Mouse (Mus musculus) forebrain, embryonic 16.5 days (tissue): ENCODE data around the gene 1110051M20Rik. TPM values are rescaled to one million over a fixed set of nuclear protein-coding genes. Genes with fewer than 3 reads are reported as not detected.
A peak's percentile ranks its signal among the peaks of the same experiment; 100 is the strongest.

Experiments
- ATAC-seq: fragments of 200-750 bp; cut with Nextera tagmentation; 2 replicates; pipeline ENCODE4 v1.8.0; 2017; ENCODE audit warnings: mild to moderate bottlenecking, moderate library complexity
- H3K27ac ChIP-seq: fragments of 300-500 bp; sonication (generic); 2 replicates; pipeline ENCODE4 v1.5.1; 2014; ENCODE audit warnings: low read length, control low read depth
- H3K27me3 ChIP-seq: fragments of 300-500 bp; sonication (generic); replicated peaks from 2 replicates; pipeline ENCODE4 v1.6.1; 2014; ENCODE audit warnings: low read length; ENCODE audit not compliant: control insufficient read depth, insufficient read depth
- H3K36me3 ChIP-seq: fragments of 300-500 bp; sonication (generic); 2 replicates; pipeline ENCODE4 v1.6.1; 2014; ENCODE audit not compliant: control insufficient read depth, insufficient read depth
- H3K4me1 ChIP-seq: fragments of 300-500 bp; sonication (generic); replicated peaks from 2 replicates; pipeline ENCODE4 v1.6.1; 2014; ENCODE audit warnings: low read length; ENCODE audit not compliant: control insufficient read depth, insufficient read depth
- H3K4me2 ChIP-seq: fragments of 300-500 bp; sonication (generic); 2 replicates; pipeline ENCODE4 v1.6.1; 2014; ENCODE audit warnings: mild to moderate bottlenecking, low read length, control low read depth
- H3K4me3 ChIP-seq: fragments of 300-500 bp; sonication (generic); replicated peaks from 2 replicates; pipeline ENCODE4 v1.5.1; 2014; ENCODE audit warnings: mild to moderate bottlenecking, low read length, control low read depth
- H3K9ac ChIP-seq: fragments of 300-500 bp; sonication (generic); replicated peaks from 2 replicates; pipeline ENCODE4 v1.6.1; 2014; ENCODE audit warnings: low read depth, low read length, control low read depth
- H3K9me3 ChIP-seq: fragments of 300-500 bp; sonication (generic); 2 replicates; pipeline ENCODE4 v1.6.1; 2016; ENCODE audit warnings: low read length; ENCODE audit not compliant: control insufficient read depth
- WGBS: fragments of 180-500 bp; shearing (Covaris S2); extraction: QIAGEN DNeasy Blood & Tissue Kit; methylation state at CpG from one replicate; pipeline ENCODE4 v1.1.7; 2014; 5-methylcytosine and 5-hydroxymethylcytosine counted together
- polyA plus RNA-seq: library from polyadenylated mRNA; unstranded; fragments of >200 nt; fragmentation: Nextera tagmentation; extraction: Ambion mirVana; gene quantifications from 2 replicates; pipeline ENCODE4 v1.2.1, GENCODE M21; 2015

Gene 1110051M20Rik
- polyA plus RNA-seq, 1 experiment from 2014 or later: 187 TPM

DNA sequence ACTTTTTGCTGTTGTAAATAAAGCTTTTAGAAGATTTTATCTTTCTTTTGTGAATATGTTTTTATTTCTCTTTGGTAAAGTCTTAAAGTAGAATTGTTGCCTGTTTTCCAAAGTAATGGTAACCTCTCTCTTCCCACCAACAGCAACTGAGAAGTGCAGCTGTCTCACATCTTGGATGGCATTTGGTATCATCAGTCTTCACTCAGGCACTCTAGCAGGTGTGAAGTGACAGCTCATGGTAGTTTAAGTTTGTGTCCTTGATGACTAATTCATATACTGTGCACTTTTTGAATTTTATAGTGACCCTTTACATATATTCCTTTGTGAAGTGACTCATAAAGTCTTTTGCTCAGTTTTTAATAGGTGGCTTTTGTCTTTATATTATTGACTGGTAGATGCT is 92.7 kb downstream of the 1110051M20Rik start:
- H3K36me3 ChIP-seq: no peaks in the 10 kb centered on the region
- no peak overlapping the region for H3K4me2 ChIP-seq
- H3K27me3 ChIP-seq: no peaks in the 10 kb centered on the region
- H3K4me3 ChIP-seq: no peak overlapping the region
- no peak for ATAC-seq
- no peaks in the 10 kb centered on the region for H3K9me3 ChIP-seq
- no peak overlapping the region for H3K9ac ChIP-seq
- H3K4me1 ChIP-seq: no peaks in the 10 kb centered on the region
- no peak overlapping the region for H3K27ac ChIP-seq

GRCm38 (mm10) chr2:91349974-91350457 is 94.5 kb downstream of the 1110051M20Rik start:
- Histone ChIP-seq H3K36me3 (no peaks in the 10 kb centered on the region), H3K9me3 (no peaks in the 10 kb centered on the region), H3K9ac (no peak overlapping the region), H3K4me3 (no peak overlapping the region), H3K27me3 (no peaks in the 10 kb centered on the region), H3K4me1 (no peaks in the 10 kb centered on the region), H3K27ac (no peak overlapping the region), H3K4me2 (no peak overlapping the region)
- 58% methylated on average over 6 of the region's 6 CpGs for WGBS
- no peak for ATAC-seq

DNA sequence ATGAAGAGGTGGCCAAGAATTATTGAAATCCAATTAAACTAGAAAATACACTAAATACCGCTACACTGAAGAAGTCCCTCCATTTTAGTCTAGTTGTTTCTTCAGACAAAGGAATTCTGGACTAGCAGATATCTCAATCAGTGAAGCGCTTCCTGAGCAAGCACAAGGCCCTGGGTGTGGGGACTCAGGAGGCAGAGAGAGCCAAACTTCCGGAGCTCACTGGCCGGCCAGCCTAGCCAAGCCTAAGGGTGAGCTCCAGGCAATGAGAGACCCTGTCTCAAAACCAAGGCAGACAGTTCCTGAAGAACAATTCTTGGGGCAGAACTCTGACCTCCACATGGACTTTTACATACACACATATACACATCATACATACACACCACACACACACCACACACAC is 95.6 kb downstream of the 1110051M20Rik start:
- Histone ChIP-seq H3K4me3 (no peak overlapping the region), H3K27ac (no peak overlapping the region), H3K4me1 (no peaks in the 10 kb centered on the region), H3K4me2 (no peak overlapping the region), H3K9me3 (no peaks in the 10 kb centered on the region), H3K27me3 (no peaks in the 10 kb centered on the region), H3K36me3 (no peaks in the 10 kb centered on the region), H3K9ac (no peak overlapping the region)
- ATAC-seq: no peak
- 39% methylated on average over 4 of the region's 4 CpGs for WGBS

DNA sequence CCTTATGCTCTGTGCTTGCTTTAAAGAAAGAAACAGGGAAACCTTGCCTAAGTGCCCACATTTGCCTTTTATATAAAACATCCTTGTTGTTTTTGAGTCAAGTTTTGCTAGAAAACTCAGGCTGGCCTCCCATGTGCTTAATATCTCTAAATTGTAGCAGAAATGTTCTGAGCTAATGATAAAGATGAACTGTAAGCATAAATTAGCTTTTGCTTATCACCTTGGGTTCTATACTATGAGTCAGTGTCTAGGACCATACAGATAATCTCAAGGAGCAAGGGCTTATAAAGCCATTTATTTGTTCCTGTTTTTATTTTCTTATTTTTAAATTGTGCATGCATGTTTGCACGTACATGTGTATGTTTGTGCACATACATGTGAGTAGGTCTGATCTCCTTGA is 98.9 kb downstream of the 1110051M20Rik start:
- no peaks in the 10 kb centered on the region for H3K36me3 ChIP-seq
- no peaks in the 10 kb centered on the region for H3K4me1 ChIP-seq
- no peak overlapping the region for H3K4me3 ChIP-seq
- WGBS: 97% methylated on average over 1 of the region's 1 CpGs
- no peak for ATAC-seq
- H3K9ac ChIP-seq: no peak overlapping the region
- no peak overlapping the region for H3K4me2 ChIP-seq
- 0 out of 2 replicates have a peak, but pooled peaks cover 2% of the 10 kb centered on the region for H3K9me3 ChIP-seq
- no peaks in the 10 kb centered on the region for H3K27me3 ChIP-seq
- H3K27ac ChIP-seq: no peak overlapping the region

DNA sequence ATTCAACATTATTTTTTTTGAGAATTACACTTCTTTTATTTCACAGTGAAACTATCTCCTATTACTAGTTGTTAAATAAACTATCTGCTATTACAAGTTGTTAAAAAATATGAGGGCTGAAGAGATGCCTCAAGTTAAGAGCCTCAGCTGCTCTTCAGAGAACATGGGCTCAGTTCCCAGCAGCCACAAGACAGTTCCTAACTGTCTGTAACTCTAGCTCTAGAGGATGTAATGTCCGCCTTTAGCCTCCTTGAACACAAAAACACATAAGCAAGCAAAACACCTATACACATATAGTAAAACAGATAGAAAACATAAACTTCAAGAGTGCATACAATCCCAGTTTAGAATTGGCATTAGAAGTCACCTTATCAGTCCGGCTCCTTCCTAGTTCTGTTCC is 104.9 kb downstream of the 1110051M20Rik start:
- no peaks in the 10 kb centered on the region for H3K36me3 ChIP-seq
- H3K4me2 ChIP-seq: no peak overlapping the region
- no peak overlapping the region for H3K4me3 ChIP-seq
- H3K9me3 ChIP-seq: 0 out of 2 replicates have a peak, but pooled peaks cover 2% of the 10 kb centered on the region
- H3K9ac ChIP-seq: no peak overlapping the region
- no peak overlapping the region for H3K27ac ChIP-seq
- no peaks in the 10 kb centered on the region for H3K4me1 ChIP-seq
- no peak for ATAC-seq
- WGBS: 96% methylated on average over 2 of the region's 2 CpGs
- no peaks in the 10 kb centered on the region for H3K27me3 ChIP-seq

- H3K9me3 ChIP-seq: no peaks in the 10 kb centered on the region
- H3K27ac ChIP-seq: no peak overlapping the region
- H3K4me1 ChIP-seq: peaks cover 8% of the 10 kb centered on the region
- no peak overlapping the region for H3K4me3 ChIP-seq
- H3K9ac ChIP-seq: no peak overlapping the region
- H3K4me2 ChIP-seq: no peak overlapping the region
- ATAC-seq: no peak
- no peaks in the 10 kb centered on the region for H3K36me3 ChIP-seq
- H3K27me3 ChIP-seq: no peaks in the 10 kb centered on the region
- WGBS: 78% methylated on average over 4 of the region's 4 CpGs
Observed at GRCm38 (mm10) chr2:91335128-91335527, 109.4 kb downstream of the 1110051M20Rik start.

GRCm38 (mm10) chr2:91331051-91331843 is 113.3 kb downstream of the 1110051M20Rik start:
- Histone ChIP-seq H3K4me1 (peaks cover 28% of the 10 kb centered on the region), H3K36me3 (no peaks in the 10 kb centered on the region), H3K4me2 (no peak overlapping the region), H3K27me3 (no peaks in the 10 kb centered on the region), H3K4me3 (no peak overlapping the region), H3K9me3 (no peaks in the 10 kb centered on the region), H3K27ac (peak overlapping the region; percentile 38), H3K9ac (no peak overlapping the region)
- 46% methylated on average over 7 of the region's 7 CpGs for WGBS
- ATAC-seq: no peak

DNA sequence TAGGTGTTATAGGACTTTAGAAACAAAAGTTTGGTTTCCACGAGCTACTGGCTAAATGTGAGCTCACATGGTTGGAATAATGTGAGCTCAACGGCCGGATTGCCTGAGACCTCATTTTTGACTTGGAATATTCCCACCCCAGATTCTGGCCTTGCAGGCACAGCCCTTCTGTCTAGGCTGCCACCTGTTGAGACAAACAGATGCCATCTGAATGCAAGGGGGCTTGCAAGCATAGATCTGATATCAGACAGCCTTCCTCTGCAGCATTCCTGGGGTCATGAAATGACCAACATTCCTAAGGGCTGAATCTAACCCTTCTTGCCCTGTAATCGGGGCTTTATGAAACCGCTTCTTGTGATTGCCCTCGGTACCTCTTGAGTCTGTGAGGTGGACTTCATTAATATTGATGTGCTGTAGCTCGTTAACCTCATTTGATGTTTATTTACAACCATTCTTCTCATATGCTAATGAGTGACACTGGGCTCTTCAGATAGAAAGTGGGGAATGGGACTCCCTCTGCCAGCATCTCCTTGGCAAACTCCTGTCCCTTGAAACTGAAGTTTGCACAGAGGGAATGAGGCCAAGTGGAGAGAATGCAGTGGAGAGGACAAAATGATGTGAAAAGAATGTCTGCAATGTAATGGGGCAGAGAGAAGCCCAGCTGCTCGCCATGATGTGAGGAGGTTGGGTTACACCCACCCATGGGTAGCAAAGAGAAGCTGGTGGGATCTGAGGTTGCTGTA is 114.3 kb downstream of the 1110051M20Rik start:
- no peaks in the 10 kb centered on the region for H3K9me3 ChIP-seq
- no peaks in the 10 kb centered on the region for H3K36me3 ChIP-seq
- no peak overlapping the region for H3K4me2 ChIP-seq
- H3K4me1 ChIP-seq: peaks cover 28% of the 10 kb centered on the region
- no peak overlapping the region for H3K9ac ChIP-seq
- 15% methylated on average over 8 of the region's 8 CpGs for WGBS
- no peak overlapping the region for H3K4me3 ChIP-seq
- ATAC-seq: peak; percentile 39
- peak overlapping the region; percentile 46 for H3K27ac ChIP-seq
- no peaks in the 10 kb centered on the region for H3K27me3 ChIP-seq

- ATAC-seq: no peak
- Histone ChIP-seq H3K4me3 (no peak overlapping the region), H3K27ac (peak overlapping the region; percentile 34), H3K36me3 (no peaks in the 10 kb centered on the region), H3K4me1 (peaks cover 40% of the 10 kb centered on the region), H3K4me2 (no peak overlapping the region), H3K9me3 (no peaks in the 10 kb centered on the region), H3K9ac (no peak overlapping the region), H3K27me3 (no peaks in the 10 kb centered on the region)
- WGBS: 72% methylated on average over 3 of the region's 3 CpGs
Observed at GRCm38 (mm10) chr2:91328729-91329125, 115.8 kb downstream of the 1110051M20Rik start.
